Mouse (Mus musculus) ES-Bruce4 (cell line): ENCODE measurements at regions not wholly inside any gene's neighbourhood (a gene's known extent, or its start where the extent isn't known, plus 50 kb on each side); places are given as distances from the start of the nearest gene placed in this dataset.

ENCODE experiments used
- H3K27ac ChIP-seq: 2 replicates; pipeline ENCODE4 v1.5.1; 2012; ENCODE audit warnings: low read length, inconsistent platforms; ENCODE audit not compliant: insufficient read depth
- H3K27me3 ChIP-seq: 2 replicates; pipeline ENCODE4 v1.6.1; 2012; ENCODE audit warnings: mild to moderate bottlenecking, low read length, inconsistent platforms; ENCODE audit not compliant: control insufficient read depth, poor library complexity, insufficient read depth, severe bottlenecking
- H3K36me3 ChIP-seq: 2 replicates; pipeline ENCODE4 v1.6.1; 2012; ENCODE audit warnings: inconsistent platforms, mild to moderate bottlenecking, low read length, moderate library complexity; ENCODE audit not compliant: control insufficient read depth, poor library complexity, insufficient read depth, severe bottlenecking
- H3K4me1 ChIP-seq: one replicate; pipeline ENCODE4 v1.8.1; 2011; ENCODE audit warnings: low read length; ENCODE audit not compliant: control insufficient read depth, insufficient read depth
- H3K4me3 ChIP-seq: 2 replicates; pipeline ENCODE4 v1.5.1; 2011; ENCODE audit warnings: low read depth, mild to moderate bottlenecking, low read length
- H3K9ac ChIP-seq: 2 replicates; pipeline ENCODE4 v1.6.1; 2012; ENCODE audit warnings: low read depth, mild to moderate bottlenecking, inconsistent platforms; ENCODE audit not compliant: poor library complexity, severe bottlenecking
- H3K9me3 ChIP-seq: replicated peaks from 2 replicates; pipeline ENCODE4 v1.6.1; 2012; ENCODE audit warnings: mild to moderate bottlenecking, low read length, inconsistent platforms; ENCODE audit not compliant: control insufficient read depth, poor library complexity, insufficient read depth, severe bottlenecking
- CTCF ChIP-seq: IDR thresholded peaks from one replicate; pipeline ENCODE4 v1.8.1; 2011; ENCODE audit warnings: low read depth, low read length
- EP300 ChIP-seq: IDR thresholded peaks from 2 replicates; pipeline ENCODE4 v1.6.1; 2011; ENCODE audit warnings: low read depth, low read length; ENCODE audit not compliant: insufficient read depth
- POLR2A ChIP-seq: IDR thresholded peaks from one replicate; pipeline ENCODE4 v1.8.1; 2011; ENCODE audit warnings: low read length; ENCODE audit not compliant: insufficient read depth

DNA sequence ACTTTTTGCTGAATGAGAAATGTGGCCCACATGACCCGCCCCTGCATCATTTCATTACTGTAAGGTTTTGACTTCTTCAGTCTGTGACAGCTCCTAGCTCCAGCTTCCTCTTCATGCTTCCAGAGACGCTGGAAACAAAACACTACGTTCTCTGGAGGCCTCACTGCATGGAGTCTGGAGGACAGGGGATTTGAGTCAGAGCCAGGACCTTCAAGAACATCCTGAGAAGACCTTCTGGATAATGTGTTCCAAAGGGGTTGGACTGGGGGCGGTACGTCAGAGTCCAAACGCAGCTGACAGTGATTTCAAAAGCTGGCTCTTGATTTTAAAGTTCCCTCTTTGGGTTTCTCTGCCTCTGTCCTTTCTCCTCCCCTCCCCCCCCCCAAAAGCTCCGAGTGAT is 108.5 kb downstream of the Dact1 start:
- H3K9me3 ChIP-seq = no peaks in the 10 kb centered on the region
- TF ChIP-seq CTCF (no peak), EP300 (no peak), POLR2A (no peak)
- no peaks in the 10 kb centered on the region for H3K4me1 ChIP-seq
- no peak overlapping the region for H3K9ac ChIP-seq
- H3K27me3 ChIP-seq = no peaks in the 10 kb centered on the region
- no peak overlapping the region for H3K27ac ChIP-seq
- no peaks in the 10 kb centered on the region for H3K36me3 ChIP-seq
- H3K4me3 ChIP-seq = no peak overlapping the region

DNA sequence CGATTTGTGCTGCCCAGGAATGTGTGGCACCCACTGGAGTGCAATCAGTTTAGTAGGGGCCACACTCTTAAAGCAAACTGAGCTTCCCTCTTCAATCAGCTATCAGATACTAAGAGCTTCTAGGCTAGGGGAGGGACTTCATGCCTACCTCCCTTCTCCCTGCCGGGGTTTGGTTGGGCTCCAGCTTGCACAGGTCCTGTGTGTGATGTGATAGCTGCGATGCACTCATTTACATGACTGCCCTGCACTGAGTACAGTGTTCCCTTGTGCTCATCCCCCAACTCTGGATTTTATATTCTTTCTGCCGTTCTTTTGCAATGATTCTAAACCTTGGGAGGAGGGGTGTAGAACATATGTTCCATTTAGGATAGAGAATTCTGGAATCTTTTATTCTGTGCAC is 109.5 kb downstream of the Dact1 start:
- H3K36me3 ChIP-seq = no peaks in the 10 kb centered on the region
- no peak overlapping the region for H3K27ac ChIP-seq
- no peak overlapping the region for H3K9ac ChIP-seq
- no peaks in the 10 kb centered on the region for H3K27me3 ChIP-seq
- H3K4me1 ChIP-seq = no peaks in the 10 kb centered on the region
- no peaks in the 10 kb centered on the region for H3K9me3 ChIP-seq
- TF ChIP-seq POLR2A = no peak
- no peak for TF ChIP-seq CTCF
- TF ChIP-seq EP300 = no peak
- no peak overlapping the region for H3K4me3 ChIP-seq

DNA sequence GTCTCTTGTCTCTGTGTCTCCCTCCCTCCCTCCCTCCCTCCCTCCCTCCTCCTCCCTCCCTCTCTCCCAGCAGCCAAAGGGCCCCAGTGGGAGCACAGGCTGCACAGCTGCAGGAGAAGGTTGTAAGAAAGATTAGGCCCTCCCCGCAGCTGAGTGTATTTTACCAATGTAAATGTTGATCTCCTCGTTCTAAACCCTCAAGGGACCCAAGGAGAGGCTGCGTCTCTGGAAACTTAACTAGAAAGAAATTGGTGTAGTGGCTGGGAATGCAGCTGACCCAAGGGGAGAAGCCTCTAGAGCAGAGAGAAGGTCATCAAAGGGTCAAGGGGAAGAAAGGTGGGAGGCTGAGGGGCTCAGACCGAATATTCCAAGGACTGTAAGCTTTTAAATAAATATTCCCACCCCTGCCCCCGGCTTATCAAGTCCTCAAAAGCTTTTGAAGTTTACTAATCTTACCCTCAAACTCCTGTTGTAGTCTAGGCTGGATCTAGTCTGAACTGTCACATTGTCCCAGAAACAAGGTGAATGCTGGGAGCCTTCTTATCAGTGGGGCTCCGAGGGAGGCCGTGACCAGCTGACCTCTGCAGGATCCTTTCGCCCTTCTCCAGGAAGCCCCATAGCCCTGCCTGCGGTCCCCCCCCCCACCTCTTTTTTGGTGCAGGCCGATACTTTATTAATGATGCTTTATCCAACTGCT is 116.5 kb downstream of the Dact1 start:
- TF ChIP-seq CTCF = no peak
- TF ChIP-seq POLR2A = no peak
- no peak for TF ChIP-seq EP300

DNA sequence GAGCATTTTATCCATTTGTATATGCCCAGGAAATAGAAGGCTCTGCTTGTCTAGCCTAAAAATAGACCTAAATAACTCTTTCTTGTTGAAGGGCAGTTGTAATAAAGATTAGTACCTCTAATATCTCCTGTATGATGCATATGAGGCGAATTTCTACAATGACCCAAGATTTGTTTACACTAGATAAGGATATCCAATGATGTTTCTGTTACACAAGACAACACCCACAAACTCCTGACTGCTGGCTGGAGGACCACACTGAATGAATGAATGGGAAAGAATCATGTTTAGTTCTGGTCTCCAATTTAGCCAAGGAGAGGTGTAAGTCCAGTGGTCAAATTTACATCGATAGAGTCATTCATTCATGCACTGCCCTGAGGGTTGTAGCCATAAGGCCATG is 118.3 kb downstream of the Dact1 start:
- Histone ChIP-seq H3K27ac (no peak overlapping the region), H3K4me1 (peaks cover 5% of the 10 kb centered on the region), H3K27me3 (no peaks in the 10 kb centered on the region), H3K4me3 (no peak overlapping the region), H3K9me3 (no peaks in the 10 kb centered on the region), H3K36me3 (no peaks in the 10 kb centered on the region), H3K9ac (no peak overlapping the region)
- TF ChIP-seq EP300 (no peak), POLR2A (no peak), CTCF (no peak)

More for the DNA sequence above, 116.5 kb downstream of the Dact1 start:
- Histone ChIP-seq H3K36me3 (no peaks in the 10 kb centered on the region), H3K4me3 (no peak overlapping the region), H3K27me3 (no peaks in the 10 kb centered on the region), H3K27ac (no peak overlapping the region), H3K9ac (no peak overlapping the region), H3K4me1 (peaks cover 5% of the 10 kb centered on the region), H3K9me3 (no peaks in the 10 kb centered on the region)

DNA sequence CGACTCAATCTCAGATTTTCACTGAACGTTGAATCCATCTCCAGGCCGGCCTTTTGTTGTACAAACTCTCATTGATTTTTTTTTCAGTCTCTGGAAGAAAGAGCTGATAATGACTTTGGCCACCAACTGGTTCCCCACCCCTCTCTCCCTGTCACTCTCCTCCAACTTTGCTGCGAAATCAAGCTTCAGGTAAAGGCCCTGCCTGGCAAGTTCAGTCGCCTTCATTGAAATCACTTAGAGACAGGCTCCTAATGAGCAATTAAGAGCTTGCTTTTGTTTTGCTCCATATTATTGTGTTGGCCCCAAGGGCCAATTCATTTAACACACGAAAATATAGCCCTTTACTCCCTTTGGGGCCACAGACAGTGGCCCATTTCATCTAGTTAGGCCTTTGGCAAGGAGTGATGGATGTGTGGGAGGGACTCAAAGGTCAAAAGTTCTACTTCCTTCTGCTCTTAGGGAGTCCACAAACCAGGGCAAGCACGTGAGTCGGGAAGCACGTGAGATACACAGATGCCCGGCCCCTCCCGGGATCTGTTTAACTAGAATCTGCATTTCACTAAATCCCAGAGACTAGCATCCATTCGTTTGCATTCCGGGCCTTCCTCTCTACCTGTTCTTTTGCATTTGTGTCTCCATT is 120.0 kb downstream of the Dact1 start:
- Histone ChIP-seq H3K36me3 (no peaks in the 10 kb centered on the region), H3K27me3 (no peaks in the 10 kb centered on the region), H3K9me3 (no peaks in the 10 kb centered on the region), H3K4me3 (no peak overlapping the region), H3K27ac (peak overlapping the region; percentile 35; the same call in 1 of the 2 replicates), H3K4me1 (peaks cover 5% of the 10 kb centered on the region), H3K9ac (no peak overlapping the region)
- TF ChIP-seq CTCF (no peak), POLR2A (no peak), EP300 (peak; percentile 77)

DNA sequence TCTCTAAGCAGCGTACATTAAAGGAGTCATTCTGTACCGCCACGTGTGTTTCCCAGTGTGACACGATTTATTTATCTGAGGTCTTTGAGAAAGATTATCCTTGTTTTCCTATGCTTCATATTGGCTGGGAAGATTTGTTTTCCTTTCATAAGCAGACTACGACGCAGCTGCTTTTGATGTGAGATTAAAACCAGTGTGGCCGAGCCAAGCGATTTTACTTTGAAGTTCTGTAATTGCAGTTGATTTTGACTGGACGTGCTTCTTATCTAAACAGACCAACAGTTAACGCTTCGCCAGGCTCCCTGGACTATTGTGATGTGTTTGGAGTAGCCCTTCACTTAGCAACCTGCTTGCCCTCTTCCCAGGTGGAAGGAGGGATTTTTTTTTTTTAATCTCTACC is 120.6 kb downstream of the Dact1 start:
- Histone ChIP-seq H3K4me3 (no peak overlapping the region), H3K27ac (no peak overlapping the region), H3K9me3 (no peaks in the 10 kb centered on the region), H3K9ac (no peak overlapping the region), H3K27me3 (no peaks in the 10 kb centered on the region), H3K4me1 (peaks cover 5% of the 10 kb centered on the region), H3K36me3 (no peaks in the 10 kb centered on the region)
- TF ChIP-seq POLR2A = no peak
- TF ChIP-seq EP300 = no peak
- no peak for TF ChIP-seq CTCF
